Mouse (Mus musculus) limb, embryonic 11.5 days (tissue): ENCODE data around the gene Tax1bp1. TPM values are rescaled to one million over a fixed set of nuclear protein-coding genes. Genes with fewer than 3 reads are reported as not detected.

ENCODE experiments used
- ATAC-seq: fragments of 200-750 bp; cut with Nextera tagmentation; 2 replicates; pipeline ENCODE4 v1.8.0; 2017; ENCODE audit warnings: low read depth; ENCODE audit not compliant: insufficient number of reproducible peaks, low FRiP score, low TSS enrichment
- DNase-seq: peaks from one replicate; pipeline ENCODE4 v3.0.0-alpha.2; 2015; ENCODE audit warnings: low spot score
- H3K27ac ChIP-seq: fragments of 300-500 bp; sonication (generic); replicated peaks from 2 replicates; pipeline ENCODE4 v1.5.1; 2014; ENCODE audit warnings: low read depth, mild to moderate bottlenecking, low read length
- H3K27me3 ChIP-seq: fragments of 300-500 bp; sonication (generic); 2 replicates; pipeline ENCODE4 v1.6.1; 2014; ENCODE audit warnings: mild to moderate bottlenecking, low read length, mixed read lengths; ENCODE audit not compliant: control insufficient read depth, insufficient read depth
- H3K36me3 ChIP-seq: fragments of 300-500 bp; sonication (generic); 2 replicates; pipeline ENCODE4 v1.6.1; 2014; ENCODE audit warnings: mild to moderate bottlenecking, low read length, moderate library complexity, mixed read lengths; ENCODE audit not compliant: control insufficient read depth, insufficient read depth
- H3K4me1 ChIP-seq: fragments of 300-500 bp; sonication (generic); 2 replicates; pipeline ENCODE4 v1.6.1; 2014; ENCODE audit warnings: low read length, mixed read lengths; ENCODE audit not compliant: control insufficient read depth, insufficient read depth
- H3K4me2 ChIP-seq: fragments of 300-500 bp; sonication (generic); 2 replicates; pipeline ENCODE4 v1.6.1; 2014; ENCODE audit warnings: low read depth, mild to moderate bottlenecking, moderate library complexity; ENCODE audit not compliant: severe bottlenecking
- H3K4me3 ChIP-seq: fragments of 300-500 bp; sonication (generic); 2 replicates; pipeline ENCODE4 v1.5.1; 2014; ENCODE audit warnings: low read depth, low read length
- H3K9ac ChIP-seq: fragments of 300-500 bp; sonication (generic); 2 replicates; pipeline ENCODE4 v1.6.1; 2014; ENCODE audit warnings: mild to moderate bottlenecking, low read length
- H3K9me3 ChIP-seq: fragments of 300-500 bp; sonication (generic); 2 replicates; pipeline ENCODE4 v1.6.1; 2016; ENCODE audit warnings: low read length; ENCODE audit not compliant: control insufficient read depth
- WGBS: fragments of 180-500 bp; shearing (Covaris S2); extraction: QIAGEN DNeasy Blood & Tissue Kit; methylation state at CpG from one replicate; pipeline ENCODE4 v1.1.7; 2014; 5-methylcytosine and 5-hydroxymethylcytosine counted together
- polyA plus RNA-seq: library from polyadenylated mRNA; unstranded; fragments of >200 nt; fragmentation: Nextera tagmentation; extraction: Ambion mirVana; gene quantifications from 2 replicates; pipeline ENCODE4 v1.2.1, GENCODE M21; 2014

The Tax1bp1 gene
- polyA plus RNA-seq, 1 experiment from 2014 or later, result 140 TPM

DNA sequence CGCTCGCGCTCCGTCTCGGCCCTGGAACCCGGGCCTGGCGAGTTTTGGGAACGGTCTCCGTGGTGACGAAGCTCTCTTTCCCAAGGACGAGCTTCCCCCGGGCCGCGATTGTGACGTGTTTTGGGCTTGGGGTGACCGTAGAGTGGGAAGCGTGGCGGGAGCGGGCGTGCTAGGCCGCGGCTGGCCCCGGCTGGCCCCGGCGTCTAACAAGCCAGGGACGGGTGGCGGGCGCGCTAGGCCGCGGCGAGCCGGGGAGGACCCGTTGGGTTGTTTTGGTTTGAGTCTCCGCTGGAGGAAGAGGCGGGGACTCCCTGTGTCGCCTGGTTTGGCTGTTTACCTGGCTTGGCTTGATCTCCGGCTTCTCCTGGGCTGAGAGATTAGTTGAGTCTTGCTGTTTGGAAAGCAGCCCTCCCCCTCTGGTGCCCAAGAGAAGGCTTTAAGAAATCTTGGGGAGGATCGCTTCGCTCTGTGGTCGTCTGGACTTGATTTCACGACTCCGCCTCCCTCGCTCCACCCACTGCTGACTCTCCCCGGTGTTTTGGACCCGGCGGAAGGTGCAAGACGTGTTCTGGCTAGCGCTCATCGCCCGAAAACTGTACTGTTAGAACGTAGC, 474 bp downstream of the Tax1bp1 start:
- peak overlapping the region; percentile 88 for H3K9ac ChIP-seq

DNA sequence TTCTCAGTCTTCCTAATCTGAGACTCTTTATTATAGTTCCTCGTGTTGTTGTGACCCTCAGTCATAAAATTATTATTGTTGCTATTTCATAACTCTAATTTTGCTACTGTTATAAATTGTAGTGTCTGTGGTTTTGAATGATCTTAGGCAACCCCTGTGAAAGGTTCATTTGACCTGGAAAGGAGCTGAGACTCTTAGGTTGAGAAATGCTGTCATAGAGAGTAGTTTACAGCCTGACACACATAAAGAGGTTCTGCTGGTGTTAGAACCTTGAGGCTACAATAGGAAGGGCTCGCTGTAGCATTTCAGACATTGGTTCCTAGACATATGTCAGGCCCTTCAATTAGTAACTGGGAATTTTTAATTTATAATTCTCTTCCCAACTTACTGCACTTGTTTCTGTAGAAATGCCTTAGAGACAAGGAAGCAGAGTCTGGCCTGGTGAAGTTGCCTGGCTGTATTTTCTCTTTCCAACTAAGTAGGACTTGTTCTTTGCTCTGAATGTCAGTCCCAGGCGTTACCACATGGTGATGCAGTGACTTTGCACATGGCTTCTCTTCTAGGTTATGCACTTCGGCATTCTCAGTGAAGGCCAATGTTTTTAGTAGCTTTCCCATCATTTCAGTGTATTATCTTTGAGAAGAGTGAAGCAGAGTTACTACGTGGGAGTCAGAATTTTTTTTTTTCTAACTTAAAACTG, 4.1 kb downstream of the Tax1bp1 start:
- WGBS, result 81% methylated on average over 5 of the region's 5 CpGs
- H3K4me1 ChIP-seq, result no peaks in the 10 kb centered on the region

More for the DNA sequence above, 474 bp downstream of the Tax1bp1 start:
- peak overlapping the region; percentile 73 for H3K27ac ChIP-seq
- H3K27me3 ChIP-seq, result no peaks in the 10 kb centered on the region
- H3K4me2 ChIP-seq, result peak overlapping the region; percentile 33
- H3K4me3 ChIP-seq, result peak overlapping the region; percentile 94
- peak; percentile 51 for ATAC-seq
- DNase-seq, result peak; percentile 81
- H3K36me3 ChIP-seq, result no peaks in the 10 kb centered on the region
- no peaks in the 10 kb centered on the region for H3K9me3 ChIP-seq
- H3K4me1 ChIP-seq, result no peaks in the 10 kb centered on the region
- under 1% methylated on average over 52 of the region's 52 CpGs for WGBS

DNA sequence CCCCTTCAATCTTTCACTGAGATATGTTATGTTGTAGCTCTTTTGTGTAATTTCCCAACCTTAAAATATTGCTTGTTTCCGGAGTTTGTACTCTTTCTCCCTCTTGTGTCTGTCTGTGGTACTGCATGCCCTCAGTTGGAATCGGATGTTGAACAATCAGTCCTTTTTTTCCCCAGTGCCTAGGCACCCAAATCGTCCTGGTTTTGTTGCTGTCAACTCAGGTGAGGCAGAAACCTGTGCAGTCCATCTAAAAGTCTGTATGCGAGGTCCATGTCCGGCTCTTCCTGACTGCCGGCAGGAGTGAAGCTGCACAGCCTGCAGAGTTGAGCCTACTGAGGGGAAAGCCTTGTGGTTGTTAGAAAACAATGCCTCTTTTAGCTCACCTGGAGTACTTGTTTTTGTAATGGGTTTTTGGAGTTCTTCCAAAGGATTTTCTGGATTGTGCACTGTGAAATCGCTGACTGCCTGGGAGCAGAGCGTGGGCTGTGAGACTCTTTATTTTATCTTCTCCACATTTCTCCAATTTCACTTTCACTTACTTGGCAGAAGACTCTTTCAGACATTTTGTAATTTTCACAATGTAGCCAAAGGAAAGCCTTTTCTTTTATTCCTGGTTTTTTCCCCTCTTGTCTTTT, 11.4 kb downstream of the Tax1bp1 start:
- no peaks in the 10 kb centered on the region for H3K27me3 ChIP-seq
- no peak overlapping the region for H3K27ac ChIP-seq
- peaks cover 2% of the 10 kb centered on the region; the same call in 1 of the 2 replicates for H3K36me3 ChIP-seq
- no peak for ATAC-seq
- H3K9me3 ChIP-seq, result no peaks in the 10 kb centered on the region
- no peak overlapping the region for H3K4me3 ChIP-seq
- WGBS, result 67% methylated on average over 8 of the region's 8 CpGs
- no peaks in the 10 kb centered on the region; the same call in 1 of the 2 replicates for H3K4me1 ChIP-seq
- no peak overlapping the region for H3K4me2 ChIP-seq
- peak; percentile 80 for DNase-seq
- H3K9ac ChIP-seq, result no peak overlapping the region

More for the DNA sequence above, 4.1 kb downstream of the Tax1bp1 start:
- H3K4me2 ChIP-seq, result no peak overlapping the region
- ATAC-seq (no peak), DNase-seq (no peak)
- no peaks in the 10 kb centered on the region for H3K27me3 ChIP-seq
- no peaks in the 10 kb centered on the region for H3K9me3 ChIP-seq
- H3K27ac ChIP-seq, result no peak overlapping the region
- no peak overlapping the region for H3K9ac ChIP-seq
- no peaks in the 10 kb centered on the region for H3K36me3 ChIP-seq
- H3K4me3 ChIP-seq, result no peak overlapping the region

DNA sequence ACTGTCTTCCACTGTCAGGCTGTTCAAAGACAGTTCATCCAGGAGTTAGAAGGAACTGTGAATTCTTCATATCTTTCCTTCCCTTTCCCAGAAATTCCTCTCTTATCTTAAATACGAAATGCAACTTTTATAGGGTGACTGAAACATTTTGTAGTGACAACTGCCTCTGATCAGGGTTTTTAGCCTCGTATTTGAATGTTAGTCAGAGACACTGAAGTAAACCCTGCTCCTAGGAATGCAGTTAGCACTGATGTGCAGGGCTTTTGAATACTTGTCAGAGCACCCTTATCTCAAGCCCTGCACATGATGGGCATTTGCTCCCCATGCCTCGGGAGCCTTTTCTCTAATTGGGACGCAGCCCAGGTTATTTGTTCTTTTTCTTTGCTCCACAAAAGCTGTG, 16.8 kb downstream of the Tax1bp1 start:
- Histone ChIP-seq H3K9ac (no peak overlapping the region), H3K9me3 (no peaks in the 10 kb centered on the region), H3K27ac (no peak overlapping the region), H3K36me3 (peaks cover 2% of the 10 kb centered on the region; the same call in 1 of the 2 replicates), H3K4me2 (no peak overlapping the region), H3K4me1 (no peaks in the 10 kb centered on the region), H3K4me3 (no peak overlapping the region), H3K27me3 (no peaks in the 10 kb centered on the region)
- no peak for ATAC-seq
- no peak for DNase-seq
- WGBS, result 59% methylated on average over 4 of the region's 4 CpGs

DNA sequence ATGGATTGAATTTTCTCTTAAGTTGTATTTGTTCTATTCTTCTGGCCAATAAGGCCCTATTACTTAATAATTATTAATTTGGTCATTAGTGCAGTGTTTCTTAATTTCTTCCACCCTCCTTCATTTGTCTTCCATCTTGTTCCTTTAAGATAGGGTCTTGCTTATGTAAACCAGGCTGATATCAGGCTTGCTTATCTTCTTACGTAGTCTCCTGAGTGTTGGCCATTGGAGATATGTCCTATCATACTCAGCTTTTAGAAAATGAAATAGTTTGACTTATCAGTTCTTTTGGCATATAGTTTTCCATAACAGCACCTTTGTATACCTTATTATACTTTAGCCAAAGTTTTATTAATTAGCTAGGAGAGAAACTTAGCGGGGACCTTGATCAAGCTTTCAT, 21.1 kb downstream of the Tax1bp1 start:
- H3K4me1 ChIP-seq, result no peaks in the 10 kb centered on the region
- WGBS, result 97% methylated on average over 2 of the region's 2 CpGs
- no peak for ATAC-seq
- H3K27ac ChIP-seq, result no peak overlapping the region
- no peak overlapping the region for H3K9ac ChIP-seq
- no peak for DNase-seq
- no peaks in the 10 kb centered on the region for H3K9me3 ChIP-seq
- no peaks in the 10 kb centered on the region; the same call in 1 of the 2 replicates for H3K36me3 ChIP-seq
- no peaks in the 10 kb centered on the region for H3K27me3 ChIP-seq
- H3K4me3 ChIP-seq, result no peak overlapping the region
- H3K4me2 ChIP-seq, result no peak overlapping the region

DNA sequence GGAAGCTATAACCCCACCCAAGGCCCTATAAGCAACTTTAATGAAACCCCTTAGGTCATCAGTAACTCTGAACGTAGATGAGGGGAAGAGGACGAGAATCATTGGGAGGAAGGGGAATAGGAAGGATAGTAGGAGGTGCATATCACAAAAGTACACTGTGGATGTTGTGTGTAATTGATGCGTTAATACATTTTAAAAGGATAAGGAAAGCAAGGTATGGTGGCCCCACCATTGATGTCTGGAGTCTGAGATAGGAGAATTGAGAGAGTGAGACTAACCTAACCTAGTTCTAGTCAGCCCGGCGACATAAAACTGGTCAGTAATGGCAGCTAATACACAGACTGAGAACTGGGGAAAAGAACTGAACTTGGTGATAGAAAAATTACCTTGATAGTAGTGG, 39.3 kb downstream of the Tax1bp1 start:
- ATAC-seq, result no peak
- Histone ChIP-seq H3K27me3 (no peaks in the 10 kb centered on the region), H3K9me3 (no peaks in the 10 kb centered on the region), H3K36me3 (peaks cover 2% of the 10 kb centered on the region; the same call in 1 of the 2 replicates), H3K4me1 (no peaks in the 10 kb centered on the region), H3K27ac (no peak overlapping the region), H3K4me2 (no peak overlapping the region), H3K4me3 (no peak overlapping the region), H3K9ac (no peak overlapping the region)
- no peak for DNase-seq
- WGBS, result 94% methylated on average over 5 of the region's 5 CpGs

DNA sequence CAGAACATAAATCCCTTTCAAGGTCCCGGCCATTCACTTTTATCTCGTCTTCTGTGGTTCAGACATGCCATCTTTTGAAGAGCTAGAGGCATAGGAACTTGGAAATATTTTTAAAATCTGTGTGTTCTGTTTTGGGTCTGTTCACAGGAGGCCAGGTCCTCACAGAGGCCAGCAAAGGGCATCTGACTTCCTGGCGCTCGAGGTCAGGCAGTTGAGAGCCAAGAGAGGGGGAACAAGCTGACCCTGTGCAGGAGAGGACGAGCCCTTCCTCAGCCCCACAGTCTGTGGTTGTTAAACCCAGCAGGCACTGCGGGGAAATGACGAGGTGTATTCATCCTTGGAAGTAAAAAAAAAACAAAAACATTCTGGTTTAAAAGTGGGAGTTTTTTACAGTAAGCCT, 51.7 kb downstream of the Tax1bp1 start:
- Histone ChIP-seq H3K4me3 (no peak overlapping the region), H3K36me3 (peaks cover 11% of the 10 kb centered on the region), H3K27me3 (no peaks in the 10 kb centered on the region), H3K9me3 (no peaks in the 10 kb centered on the region), H3K4me2 (no peak overlapping the region), H3K27ac (no peak overlapping the region), H3K9ac (no peak overlapping the region), H3K4me1 (no peaks in the 10 kb centered on the region; the same call in 1 of the 2 replicates)
- WGBS, result 53% methylated on average over 7 of the region's 7 CpGs
- DNase-seq (no peak), ATAC-seq (no peak)

DNA sequence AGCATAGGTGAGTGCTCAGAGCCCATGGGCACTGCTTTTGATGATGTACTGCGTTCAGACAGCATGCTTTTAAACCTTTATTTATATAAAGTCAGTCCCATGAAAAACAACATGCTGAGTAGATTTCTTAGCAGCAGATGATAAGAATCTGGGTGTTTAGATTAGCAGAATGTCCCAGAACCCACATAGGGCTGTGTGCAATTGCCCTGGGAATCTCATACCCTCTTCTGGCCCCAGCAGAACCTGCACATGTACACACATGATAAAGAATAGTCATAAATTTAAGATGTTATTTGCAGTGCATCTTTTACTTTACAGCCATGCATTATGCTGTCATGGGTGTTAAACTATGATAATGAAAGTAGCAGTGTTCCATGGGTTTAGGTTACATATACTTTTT, 57.3 kb downstream of the Tax1bp1 start:
- Histone ChIP-seq H3K36me3 (peaks cover 4% of the 10 kb centered on the region; the same call in 1 of the 2 replicates), H3K9me3 (no peaks in the 10 kb centered on the region)
- 77% methylated on average over 1 of the region's 1 CpGs for WGBS

More for the DNA sequence above, 57.3 kb downstream of the Tax1bp1 start:
- Histone ChIP-seq H3K4me1 (no peaks in the 10 kb centered on the region), H3K4me3 (no peak overlapping the region), H3K27me3 (no peaks in the 10 kb centered on the region), H3K4me2 (no peak overlapping the region), H3K9ac (no peak overlapping the region), H3K27ac (no peak overlapping the region)
- DNase-seq (no peak), ATAC-seq (no peak)
